Mouse (Mus musculus) limb, embryonic 11.5 days (tissue): ENCODE data around the gene Pou2f1. TPM values are rescaled to one million over a fixed set of nuclear protein-coding genes. Genes with fewer than 3 reads are reported as not detected.
"Not testable (repeated sequence)": the region's sequence is repeated elsewhere in the genome, so short reads cannot be mapped to it uniquely, and the experiment has no call there.

Source experiments
- ATAC-seq: fragments of 200-750 bp; cut with Nextera tagmentation; 2 replicates; pipeline ENCODE4 v1.8.0; 2017; ENCODE audit warnings: low read depth; ENCODE audit not compliant: insufficient number of reproducible peaks, low FRiP score, low TSS enrichment
- DNase-seq: peaks from one replicate; pipeline ENCODE4 v3.0.0-alpha.2; 2015; ENCODE audit warnings: low spot score
- H3K27ac ChIP-seq: fragments of 300-500 bp; sonication (generic); replicated peaks from 2 replicates; pipeline ENCODE4 v1.5.1; 2014; ENCODE audit warnings: low read depth, mild to moderate bottlenecking, low read length
- H3K27me3 ChIP-seq: fragments of 300-500 bp; sonication (generic); 2 replicates; pipeline ENCODE4 v1.6.1; 2014; ENCODE audit warnings: mild to moderate bottlenecking, low read length, mixed read lengths; ENCODE audit not compliant: control insufficient read depth, insufficient read depth
- H3K36me3 ChIP-seq: fragments of 300-500 bp; sonication (generic); 2 replicates; pipeline ENCODE4 v1.6.1; 2014; ENCODE audit warnings: mild to moderate bottlenecking, low read length, moderate library complexity, mixed read lengths; ENCODE audit not compliant: control insufficient read depth, insufficient read depth
- H3K4me1 ChIP-seq: fragments of 300-500 bp; sonication (generic); 2 replicates; pipeline ENCODE4 v1.6.1; 2014; ENCODE audit warnings: low read length, mixed read lengths; ENCODE audit not compliant: control insufficient read depth, insufficient read depth
- H3K4me2 ChIP-seq: fragments of 300-500 bp; sonication (generic); 2 replicates; pipeline ENCODE4 v1.6.1; 2014; ENCODE audit warnings: low read depth, mild to moderate bottlenecking, moderate library complexity; ENCODE audit not compliant: severe bottlenecking
- H3K4me3 ChIP-seq: fragments of 300-500 bp; sonication (generic); 2 replicates; pipeline ENCODE4 v1.5.1; 2014; ENCODE audit warnings: low read depth, low read length
- H3K9ac ChIP-seq: fragments of 300-500 bp; sonication (generic); 2 replicates; pipeline ENCODE4 v1.6.1; 2014; ENCODE audit warnings: mild to moderate bottlenecking, low read length
- H3K9me3 ChIP-seq: fragments of 300-500 bp; sonication (generic); 2 replicates; pipeline ENCODE4 v1.6.1; 2016; ENCODE audit warnings: low read length; ENCODE audit not compliant: control insufficient read depth
- WGBS: fragments of 180-500 bp; shearing (Covaris S2); extraction: QIAGEN DNeasy Blood & Tissue Kit; methylation state at CpG from one replicate; pipeline ENCODE4 v1.1.7; 2014; 5-methylcytosine and 5-hydroxymethylcytosine counted together
- polyA plus RNA-seq: library from polyadenylated mRNA; unstranded; fragments of >200 nt; fragmentation: Nextera tagmentation; extraction: Ambion mirVana; gene quantifications from 2 replicates; pipeline ENCODE4 v1.2.1, GENCODE M21; 2014

Gene Pou2f1
- polyA plus RNA-seq, 1 experiment from 2014 or later: 33.7 TPM

DNA sequence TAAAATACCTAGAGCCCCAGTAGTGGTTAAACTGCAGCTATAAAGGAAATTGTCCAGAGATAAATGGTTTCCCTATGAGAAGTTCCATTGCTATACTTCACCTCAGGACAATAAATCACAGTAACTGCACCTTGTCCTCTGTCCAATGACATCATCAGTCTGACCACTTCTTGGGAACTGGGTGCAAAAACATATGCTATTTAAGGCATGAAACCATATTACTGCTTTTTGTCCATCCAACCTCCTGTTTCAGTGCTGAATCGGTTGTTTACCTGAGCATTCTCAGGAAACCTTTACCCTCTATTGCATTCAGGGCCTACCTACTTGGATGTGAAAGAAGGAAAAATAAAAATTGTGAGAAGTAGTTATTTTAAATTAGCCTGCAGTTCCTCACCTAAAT, 2.8 kb downstream of the Pou2f1 start:
- WGBS: 79% methylated on average over 1 of the region's 1 CpGs
- Histone ChIP-seq H3K9ac (no peak overlapping the region), H3K27ac (no peak overlapping the region), H3K4me1 (peaks cover 14% of the 10 kb centered on the region), H3K9me3 (no peaks in the 10 kb centered on the region), H3K4me2 (no peak overlapping the region), H3K4me3 (no peak overlapping the region), H3K36me3 (no peaks in the 10 kb centered on the region), H3K27me3 (no peaks in the 10 kb centered on the region)
- DNase-seq: no peak
- no peak for ATAC-seq

DNA sequence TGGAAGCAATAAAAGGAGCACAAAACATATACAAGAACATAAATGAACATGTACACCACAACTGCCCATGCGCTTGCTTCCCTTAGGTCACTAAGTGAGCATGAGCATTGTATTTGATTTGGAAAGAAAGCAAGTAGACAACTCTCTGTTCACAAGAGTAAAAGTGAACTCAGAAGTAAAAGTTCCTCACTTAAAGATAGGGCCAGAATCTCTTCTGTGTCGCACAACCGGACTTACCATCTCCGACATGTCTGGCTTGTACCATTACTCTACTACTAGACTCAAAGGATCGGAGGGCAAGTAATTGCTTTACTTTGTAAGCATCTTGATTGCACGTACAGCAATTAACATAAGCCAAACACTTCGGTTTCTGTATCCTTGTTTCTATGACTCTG, 6.8 kb downstream of the Pou2f1 start:
- 86% methylated on average over 7 of the region's 7 CpGs for WGBS
- H3K4me1 ChIP-seq: peaks cover 12% of the 10 kb centered on the region
- no peaks in the 10 kb centered on the region for H3K27me3 ChIP-seq
- H3K4me3 ChIP-seq: no peak overlapping the region
- no peak overlapping the region for H3K9ac ChIP-seq
- H3K4me2 ChIP-seq: no peak overlapping the region
- ATAC-seq (no peak), DNase-seq (no peak)
- H3K36me3 ChIP-seq: no peaks in the 10 kb centered on the region
- no peaks in the 10 kb centered on the region for H3K9me3 ChIP-seq
- no peak overlapping the region for H3K27ac ChIP-seq

DNA sequence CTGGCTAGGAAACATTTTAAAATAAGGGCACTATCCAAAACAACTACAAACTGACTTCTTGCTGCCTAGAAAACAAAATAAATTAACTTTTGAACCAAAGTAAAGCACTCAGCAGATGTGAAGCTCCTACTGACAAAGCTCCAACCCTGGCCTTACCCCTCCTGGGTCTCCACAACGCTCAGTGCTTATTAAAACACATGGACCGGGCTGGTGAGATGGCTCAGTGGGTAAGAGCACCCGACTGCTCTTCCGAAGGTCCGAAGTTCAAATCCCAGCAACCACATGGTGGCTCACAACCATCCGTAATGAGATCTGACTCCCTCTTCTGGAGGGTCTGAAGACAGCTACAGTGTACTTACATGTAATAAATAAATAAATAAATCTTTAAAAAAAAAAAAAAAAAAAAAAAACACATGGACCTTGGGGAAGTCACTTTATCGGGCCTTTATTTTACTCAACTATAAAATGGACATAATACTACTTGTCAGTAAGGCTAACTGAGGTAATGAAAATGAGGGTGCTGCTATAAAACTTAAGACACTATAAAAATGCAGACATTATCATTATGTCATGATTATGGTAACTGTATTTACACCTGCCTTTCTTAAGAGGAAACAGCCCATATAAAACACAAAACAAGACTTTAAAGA, 7.3 kb downstream of the Pou2f1 start:
- H3K36me3 ChIP-seq, H3K4me2 ChIP-seq, H3K9ac ChIP-seq, H3K9me3 ChIP-seq, ATAC-seq, H3K27ac ChIP-seq, H3K4me1 ChIP-seq, H3K27me3 ChIP-seq, H3K4me3 ChIP-seq, DNase-seq: not testable (repeated sequence)
- WGBS: 87% methylated on average over 6 of the region's 7 CpGs

DNA sequence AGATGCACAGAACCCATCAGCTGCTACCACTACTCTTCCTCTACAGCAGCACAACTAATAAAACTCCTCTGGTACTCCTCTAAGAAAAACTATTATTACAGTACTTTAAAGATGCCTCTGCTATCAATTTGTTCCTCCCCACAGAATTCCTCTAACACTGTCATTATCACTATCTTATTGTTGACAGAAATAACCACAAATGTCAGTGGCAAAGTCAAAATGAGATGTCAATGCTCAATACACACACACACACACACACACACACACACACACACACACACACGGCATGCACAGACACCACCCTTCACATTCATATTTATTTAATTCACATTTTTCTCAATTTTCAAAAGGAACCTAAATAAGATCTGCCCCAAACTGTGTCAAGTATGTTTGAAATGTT, 8.2 kb downstream of the Pou2f1 start:
- no peak overlapping the region for H3K9ac ChIP-seq
- no peaks in the 10 kb centered on the region for H3K9me3 ChIP-seq
- H3K4me3 ChIP-seq: no peak overlapping the region
- H3K27ac ChIP-seq: no peak overlapping the region
- H3K4me1 ChIP-seq: no peaks in the 10 kb centered on the region
- no peak overlapping the region for H3K4me2 ChIP-seq
- ATAC-seq: no peak
- DNase-seq: no peak
- 92% methylated on average over 1 of the region's 1 CpGs for WGBS
- H3K36me3 ChIP-seq: no peaks in the 10 kb centered on the region
- H3K27me3 ChIP-seq: no peaks in the 10 kb centered on the region

DNA sequence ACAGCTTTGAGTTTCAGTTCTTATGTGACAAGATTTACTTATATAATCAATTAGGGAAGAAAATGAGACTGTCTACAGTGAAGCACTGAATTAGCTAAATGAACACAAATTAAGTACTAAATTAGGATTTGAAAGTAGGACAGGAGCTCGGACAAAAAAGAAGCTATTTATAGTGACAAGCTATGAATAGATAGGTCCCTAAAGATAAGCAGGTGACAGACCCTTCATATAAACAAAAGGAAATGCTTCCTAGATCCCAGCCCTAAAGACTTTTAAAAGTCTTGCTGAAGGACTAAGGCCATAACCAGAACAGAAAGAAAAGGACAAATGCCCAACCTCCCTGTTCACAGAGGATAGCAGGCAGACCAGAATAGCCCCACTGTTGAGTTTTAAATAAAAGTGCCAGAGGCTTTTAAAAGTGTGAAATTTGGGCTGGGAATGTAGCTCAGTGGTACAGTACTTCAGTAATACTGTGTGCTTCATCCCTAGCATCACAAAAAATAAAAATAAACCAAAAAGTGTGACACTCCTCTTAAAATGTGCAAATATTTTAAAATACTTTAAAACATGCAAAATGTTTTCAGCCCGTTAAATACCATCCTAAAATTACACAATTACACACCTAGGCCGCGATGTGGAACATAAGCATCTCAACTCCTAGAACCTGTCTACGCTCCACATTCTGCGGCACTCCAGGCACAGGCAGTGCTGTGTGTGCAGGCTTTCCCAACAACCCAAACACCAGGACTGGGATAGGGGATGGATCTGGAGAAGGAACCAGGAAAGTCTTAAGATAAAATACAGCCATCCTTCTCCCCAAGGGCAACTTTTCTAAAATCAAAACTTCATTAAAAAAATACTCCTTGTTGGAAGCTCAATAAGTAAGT, 9.0 kb downstream of the Pou2f1 start:
- H3K27ac ChIP-seq: no peak overlapping the region
- no peaks in the 10 kb centered on the region for H3K27me3 ChIP-seq

DNA sequence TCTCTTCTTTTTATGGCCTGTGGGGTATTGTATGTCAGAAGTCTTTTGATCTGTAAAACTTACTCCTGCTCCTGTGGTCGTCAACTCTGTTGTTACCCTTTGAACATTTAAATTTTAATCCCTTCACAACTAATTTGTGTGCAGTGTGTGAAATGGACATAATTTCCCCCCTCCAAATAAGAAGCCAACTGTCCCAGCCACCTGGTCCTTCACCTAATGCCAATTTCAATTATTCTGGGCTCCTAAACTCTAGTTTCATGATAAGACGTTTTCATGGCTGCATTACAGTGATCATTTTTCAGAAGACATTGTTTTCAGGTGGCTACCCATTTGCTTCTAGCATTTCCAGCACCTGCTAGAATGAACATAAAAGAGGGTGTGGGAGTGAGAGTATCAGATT, 13.9 kb downstream of the Pou2f1 start:
- no peak overlapping the region for H3K4me3 ChIP-seq
- H3K36me3 ChIP-seq: no peaks in the 10 kb centered on the region
- no peak for DNase-seq
- no peaks in the 10 kb centered on the region for H3K4me1 ChIP-seq
- WGBS: 69% methylated on average over 2 of the region's 2 CpGs
- no peak overlapping the region for H3K27ac ChIP-seq
- no peaks in the 10 kb centered on the region for H3K9me3 ChIP-seq
- H3K9ac ChIP-seq: no peak overlapping the region
- no peak for ATAC-seq
- H3K4me2 ChIP-seq: no peak overlapping the region
- no peaks in the 10 kb centered on the region for H3K27me3 ChIP-seq

More for the DNA sequence above, 9.0 kb downstream of the Pou2f1 start:
- Histone ChIP-seq H3K9me3 (no peaks in the 10 kb centered on the region), H3K4me2 (no peak overlapping the region), H3K9ac (no peak overlapping the region), H3K36me3 (no peaks in the 10 kb centered on the region), H3K4me1 (no peaks in the 10 kb centered on the region), H3K4me3 (no peak overlapping the region)
- ATAC-seq (no peak), DNase-seq (no peak)
- 79% methylated on average over 6 of the region's 6 CpGs for WGBS

DNA sequence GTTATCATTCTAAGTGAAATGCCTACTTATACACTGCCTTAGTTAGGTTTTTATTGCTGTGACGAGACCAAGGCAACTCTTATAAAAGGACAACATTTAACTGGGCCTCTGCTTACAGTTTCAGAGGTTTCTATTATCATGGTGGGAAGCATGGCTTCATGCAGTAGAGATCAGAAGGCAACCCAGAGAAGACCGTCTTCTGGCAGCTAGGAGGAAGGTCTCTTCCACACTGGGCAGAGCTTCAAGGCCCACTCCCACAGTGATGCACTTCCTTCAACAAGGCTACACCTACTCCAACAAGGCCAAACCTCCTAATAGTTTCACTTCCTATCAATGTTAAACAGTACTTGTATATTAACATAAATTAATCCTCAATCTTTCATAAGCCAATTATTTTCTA, 14.4 kb downstream of the Pou2f1 start:
- Histone ChIP-seq H3K9me3 (no peaks in the 10 kb centered on the region), H3K27me3 (no peaks in the 10 kb centered on the region), H3K4me2 (no peak overlapping the region), H3K27ac (no peak overlapping the region), H3K9ac (no peak overlapping the region), H3K4me3 (no peak overlapping the region), H3K36me3 (no peaks in the 10 kb centered on the region), H3K4me1 (no peaks in the 10 kb centered on the region)
- WGBS: 90% methylated on average over 2 of the region's 2 CpGs
- DNase-seq (no peak), ATAC-seq (no peak)

DNA sequence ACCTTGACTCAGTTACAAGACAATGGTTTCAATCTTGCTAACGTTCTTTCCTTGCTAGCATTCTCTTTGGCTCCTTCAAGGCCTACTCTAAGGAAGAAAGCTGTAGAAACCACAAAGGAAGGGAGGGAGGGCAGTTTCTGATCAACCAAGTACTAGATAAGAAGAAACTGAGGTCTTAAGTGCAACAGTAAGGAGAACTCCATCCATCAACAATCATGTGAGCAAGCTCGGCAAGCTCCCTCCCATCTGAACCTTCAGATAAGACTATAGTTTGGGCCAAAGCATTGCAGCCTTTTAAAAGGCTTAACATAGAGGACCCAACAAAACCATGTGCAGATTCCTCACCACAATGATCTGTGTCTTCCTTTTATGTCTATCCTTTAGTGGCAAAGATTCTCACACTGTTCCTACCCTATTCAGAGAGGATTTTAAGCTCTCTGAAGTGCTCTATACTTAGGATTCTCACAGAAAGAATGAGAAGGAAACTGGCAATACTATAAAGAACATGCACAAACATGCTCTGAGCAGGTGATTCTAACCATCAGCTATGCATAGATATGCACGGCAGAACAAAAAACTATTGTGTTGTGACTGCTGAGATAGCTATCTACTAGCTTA, 16.6 kb downstream of the Pou2f1 start:
- 87% methylated on average over 3 of the region's 3 CpGs for WGBS
- Histone ChIP-seq H3K27me3 (no peaks in the 10 kb centered on the region), H3K9me3 (no peaks in the 10 kb centered on the region), H3K4me2 (no peak overlapping the region), H3K4me3 (no peak overlapping the region), H3K9ac (no peak overlapping the region), H3K4me1 (no peaks in the 10 kb centered on the region), H3K36me3 (no peaks in the 10 kb centered on the region), H3K27ac (no peak overlapping the region)
- DNase-seq: no peak
- ATAC-seq: no peak
